Comparison of ENCODE assay signal across 9 mouse cellular contexts in the genomic region with DNA sequence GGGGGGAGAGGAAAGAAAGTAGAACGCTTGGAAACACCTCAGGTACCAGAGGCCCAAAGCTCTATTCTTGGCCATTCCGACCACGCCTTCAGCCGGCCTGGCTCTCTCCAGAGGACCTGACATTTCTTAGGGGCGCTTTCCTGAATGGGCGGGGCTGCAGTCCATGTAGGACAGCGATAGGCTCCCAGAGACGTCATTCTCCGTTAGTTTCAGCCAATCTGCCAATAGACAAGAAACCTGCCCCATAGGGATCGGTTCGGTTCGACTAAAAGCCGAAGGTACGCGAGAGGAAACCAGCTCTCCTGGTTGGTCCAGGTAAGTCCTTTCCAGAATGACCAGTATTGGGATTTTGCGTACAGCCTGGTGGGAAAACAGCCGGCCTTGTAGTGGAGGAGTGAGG. TPM values are rescaled to one million over a fixed set of nuclear protein-coding genes. Genes with fewer than 3 reads are reported as not detected.
A peak's percentile ranks its signal among the peaks of the same experiment; 100 is the strongest.
DNase-seq lines count a peak whose midpoint lies in the region; ATAC-seq and TF ChIP-seq lines count a peak whose summit lies in the region.
"Had no signal": no experiment of that assay in that cellular context is flagged by ENCODE, and none has a peak within 500 bp of the region (broad histone marks: within the 10 kb centered on the region; RNA-seq: fewer than 3 reads in every experiment).

No protein-coding gene starts in this region.

- TF ChIP-seq CTCF in cerebellum, adult 2 months (IDR thresholded peaks at IDR 0.05; ENCODE audit: borderline replicate concordance, insufficient read depth, low read depth, low read length): no peak
- TF ChIP-seq CTCF in forebrain, postnatal 0 days (IDR thresholded peaks at IDR 0.05; ENCODE audit: low read depth): no peak

- DNase-seq in Muller cell, postnatal 12 days (ENCODE audit: inconsistent ontology term): peak; percentile 86
- DNase-seq in cerebellum, adult 2 months: peak; percentile 94 to 97
- peak; percentile 88 for DNase-seq in forebrain, postnatal 0 days
- DNase-seq in heart, postnatal 4 days: peak; percentile 94
- peak; percentile 92 to 94 for DNase-seq in layer of hippocampus, adult 8-10 months (ENCODE audit: low spot score in 2 of 2)
- DNase-seq in lung, adult 18-20 months: peak; percentile 95 to 96
- DNase-seq in ovary, postnatal 14 days (ENCODE audit: low spot score): peak; percentile 78
- no peak for DNase-seq in T-cell, adult 2 months (ENCODE audit: low spot score)

- H3K27me3 ChIP-seq in cerebellum, adult 2 months (ENCODE audit: control insufficient read depth, insufficient read depth, low read length): no peaks in the 10 kb centered on the region
- H3K27me3 ChIP-seq in forebrain, postnatal 0 days (ENCODE audit: insufficient read depth, low read length): no peaks in the 10 kb centered on the region

- peak overlapping the region; percentile 61 for H3K4me3 ChIP-seq in cerebellum, adult 2 months (replicated peaks; ENCODE audit: insufficient read depth, low read depth, low read length)
- H3K4me3 ChIP-seq in forebrain, postnatal 0 days (ENCODE audit: low read depth, low read length): peak overlapping the region; percentile 33

- peaks cover 11% of the 10 kb centered on the region; the same call in 1 of the 2 replicates for H3K4me1 ChIP-seq in cerebellum, adult 2 months (ENCODE audit: control insufficient read depth, insufficient read depth, low read length)
- 0 out of 2 replicates have a peak, but pooled peaks cover 4% of the 10 kb centered on the region for H3K4me1 ChIP-seq in forebrain, postnatal 0 days (ENCODE audit: insufficient read depth)

- H3K4me2 ChIP-seq in forebrain, postnatal 0 days (ENCODE audit: low read depth): peak overlapping the region; percentile 50

- TF ChIP-seq POLR2A in cerebellum, adult 2 months (IDR thresholded peaks at IDR 0.05; ENCODE audit: borderline replicate concordance, insufficient read depth, low read length): peak; percentile 47; the same call in 1 of the 2 replicates

- H3K9ac ChIP-seq in forebrain, postnatal 0 days: peak overlapping the region; percentile 28; the same call in 1 of the 2 replicates

- WGBS in cerebellum, adult 2 months: 3% methylated on average over 17 of the region's 17 CpGs
- 3% methylated on average over 17 of the region's 17 CpGs for WGBS in forebrain, postnatal 0 days

- ATAC-seq in forebrain, postnatal 0 days: peak; percentile 85

- peak overlapping the region; percentile 4; the same call in 1 of the 2 replicates for H3K27ac ChIP-seq in cerebellum, adult 2 months (ENCODE audit: insufficient read depth, low read length)
- H3K27ac ChIP-seq in forebrain, postnatal 0 days (ENCODE audit: low read depth, low read length): no peak overlapping the region

- peaks cover 8% of the 10 kb centered on the region for H3K36me3 ChIP-seq in forebrain, postnatal 0 days (ENCODE audit: insufficient read depth)

- no peaks in the 10 kb centered on the region for H3K9me3 ChIP-seq in forebrain, postnatal 0 days (ENCODE audit: low read length)

RNA-seq across cellular contexts. Expression of a gene that starts 7.0 kb away (rescaled TPM):
- polyA plus RNA-seq in cerebellum, adult 2 months (2012; rRNA removed): 0.59 TPM in 1 of 2 replicates, not detected in the other
- total RNA-seq in forebrain, postnatal 0 days (2014; rRNA removed): not detected in 2 replicates
- polyA plus RNA-seq in forebrain, postnatal 0 days (2015; fragmentation: Nextera tagmentation; extraction: Ambion mirVana): not detected in 2 replicates
- not detected for total RNA-seq in heart, postnatal 4 days (2021)
- total RNA-seq in layer of hippocampus, adult 8-10 months (2022): under 1 TPM in 1 of 4 experiments, not detected in 3; 0.73 TPM
- polyA plus RNA-seq: gonadal fat pad, adult 2 months had no signal

RNA-seq across cellular contexts. Expression of a gene that starts 22.0 kb away (rescaled TPM):
- polyA plus RNA-seq in cerebellum, adult 2 months (2012; rRNA removed): 12.1 and 12.3 TPM in 2 replicates
- total RNA-seq in forebrain, postnatal 0 days (2014; rRNA removed): 8.8 and 14.8 TPM in 2 replicates
- polyA plus RNA-seq in forebrain, postnatal 0 days (2015; fragmentation: Nextera tagmentation; extraction: Ambion mirVana): 6.7 and 8.0 TPM in 2 replicates
- 10 to 100 TPM; 20.8 to 22.6 TPM for total RNA-seq in heart, postnatal 4 days (2021)
- 10 to 100 TPM in 1 of 4 experiments, 1 to 10 TPM in 3; 7.1 to 10.3 (median 9.0) TPM for total RNA-seq in layer of hippocampus, adult 8-10 months (2022)

RNA-seq across cellular contexts. Expression of a gene that starts 36.1 kb away (rescaled TPM):
- not detected in 2 replicates for polyA plus RNA-seq in cerebellum, adult 2 months (2012; rRNA removed)
- not detected in 2 replicates for total RNA-seq in forebrain, postnatal 0 days (2014; rRNA removed)
- 0.35 TPM in 1 of 2 replicates, not detected in the other for polyA plus RNA-seq in forebrain, postnatal 0 days (2015; fragmentation: Nextera tagmentation; extraction: Ambion mirVana)
- not detected for total RNA-seq in heart, postnatal 4 days (2021)
- total RNA-seq in layer of hippocampus, adult 8-10 months (2022): not detected
- polyA plus RNA-seq: gonadal fat pad, adult 2 months had no signal

RNA-seq across cellular contexts. Expression of a gene that starts 59.6 kb away (rescaled TPM):
- polyA plus RNA-seq in cerebellum, adult 2 months (2012; rRNA removed): 76.8 and 77.8 TPM in 2 replicates
- 50.5 and 67.8 TPM in 2 replicates for total RNA-seq in forebrain, postnatal 0 days (2014; rRNA removed)
- 8.7 and 12.8 TPM in 2 replicates for polyA plus RNA-seq in forebrain, postnatal 0 days (2015; fragmentation: Nextera tagmentation; extraction: Ambion mirVana)
- total RNA-seq in heart, postnatal 4 days (2021): 10 to 100 TPM; 26.2 to 29.3 TPM
- 100 to 1,000 TPM in 2 of 4 experiments, 10 to 100 TPM in 2; 90.3 to 107 (median 97.0) TPM for total RNA-seq in layer of hippocampus, adult 8-10 months (2022)
